Mouse (Mus musculus) MEL (cell line): ENCODE measurements around the gene Nol12.

Experiments
- CTCF ChIP-seq, 3 experiments: IDR thresholded peaks in 2 of 3; conservative IDR thresholded peaks in 1 of 3; 2 replicates each; pipeline ENCODE4 v1.5.1; 2011 to 2012; ENCODE audit warnings: low read length in 3 of 3, low read depth in 2 of 3, mild to moderate bottlenecking in 2 of 3, improper control_type of control experiment in 1 of 3, inconsistent platforms in 1 of 3, mixed read lengths in 1 of 3, moderate library complexity in 1 of 3; ENCODE audit not compliant: control insufficient read depth in 1 of 3, insufficient read depth in 1 of 3, poor library complexity in 1 of 3, severe bottlenecking in 1 of 3
- JUND ChIP-seq: IDR thresholded peaks from 2 replicates; pipeline ENCODE4 v1.6.1; 2011; ENCODE audit warnings: low read depth, mild to moderate bottlenecking, improper control_type of control experiment, low read length
- ZMIZ1 ChIP-seq: IDR thresholded peaks from 2 replicates; pipeline ENCODE4 v1.6.1; 2012; ENCODE audit warnings: low read depth, mild to moderate bottlenecking, inconsistent platforms, low read length, improper control_type of control experiment, moderate library complexity

DNA sequence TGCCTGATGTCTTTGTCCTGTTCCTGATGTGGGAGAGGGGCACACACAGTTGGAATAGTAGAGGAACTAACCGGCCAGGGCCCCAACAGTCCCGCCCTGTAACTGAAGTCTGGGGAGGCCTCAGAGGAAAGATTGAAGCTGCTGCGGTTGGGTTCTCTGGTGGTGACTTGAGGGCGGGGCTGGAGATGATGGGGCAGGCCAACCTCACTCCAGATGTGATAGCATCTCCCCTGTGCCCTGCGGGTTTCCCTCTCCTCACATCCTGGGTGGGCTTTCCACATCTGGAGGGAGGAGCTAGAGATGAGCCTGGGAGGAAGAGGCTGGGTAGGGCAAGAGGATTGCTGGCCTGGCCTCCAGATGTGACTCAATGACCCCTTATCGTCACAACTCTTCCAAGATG lies 11.1 kb upstream of the Nol12 start:
- TF ChIP-seq ZMIZ1 (peak; percentile 86), JUND (no peak), CTCF (IDR thresholded peaks at IDR 0.05 in 2 of 3, conservative IDR thresholded peaks at IDR 0.05 in 1 of 3; ENCODE audit: control insufficient read depth in 1 of 3, insufficient read depth in 1 of 3, low read depth in 2 of 3, low read length in 3 of 3, poor library complexity in 1 of 3, severe bottlenecking in 1 of 3) (no peak)
